Mouse (Mus musculus) layer of hippocampus, postnatal 36 days (tissue): ENCODE results near the gene Oaz2. TPM values are rescaled to one million over a fixed set of nuclear protein-coding genes. Genes with fewer than 3 reads are reported as not detected.
"Not testable (repeated sequence)": the region's sequence is repeated elsewhere in the genome, so short reads cannot be mapped to it uniquely, and the experiment has no call there.

Source experiments
- DNase-seq, 2 experiments: peaks; one replicate each; pipeline ENCODE4 v3.0.0; 2022
- total RNA-seq, 2 experiments: library from RNA; stranded (reverse); gene quantifications; 2 replicates each; pipeline ENCODE4 v1.2.3; 2021

Oaz2 gene
- total RNA-seq, result 100 to 1,000 TPM; 189 to 220 TPM

DNA sequence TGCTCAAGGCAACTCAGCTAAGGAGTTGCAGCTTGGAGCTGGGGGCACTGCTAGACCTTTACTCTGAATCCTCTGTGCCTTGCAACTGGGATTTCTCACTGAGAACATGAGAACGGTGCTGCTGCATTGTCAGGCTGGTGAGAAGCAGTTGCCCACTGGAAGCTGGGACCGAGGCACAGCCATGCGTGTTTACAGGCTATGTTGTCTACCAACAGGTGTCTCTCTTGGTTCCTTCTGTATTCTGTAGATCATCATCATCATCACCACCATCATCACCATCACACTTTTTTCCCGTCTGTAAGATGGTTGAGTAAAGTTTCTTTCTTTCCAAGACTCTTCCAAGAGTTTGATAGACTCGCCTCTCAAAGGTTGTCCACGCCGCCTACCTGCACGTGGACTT lies at the start of gene Oaz2:
Oaz2 (plus strand) TSS at position 301 of the 400 bp plus-strand sequence.
- DNase-seq, result no peak

DNA sequence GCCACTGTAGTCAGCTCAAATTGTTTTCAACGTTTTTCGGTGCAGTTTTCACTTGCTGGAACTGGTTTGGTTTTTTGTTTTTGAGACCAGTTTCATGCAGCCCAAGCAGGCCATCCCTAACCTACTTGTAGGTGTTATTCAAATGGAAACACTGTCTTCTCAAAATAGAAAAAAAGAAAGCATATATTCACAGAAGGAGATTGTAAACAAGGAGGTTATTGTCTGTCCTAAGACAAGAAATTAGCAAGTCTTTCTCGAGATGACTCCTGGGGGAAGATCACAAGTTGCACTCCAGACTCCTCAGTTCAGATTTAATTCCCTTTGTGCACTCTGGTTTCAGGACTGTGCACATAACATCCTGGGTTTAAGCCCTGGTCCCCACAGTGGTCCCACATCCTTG lies 48.5 kb upstream of the Oaz2 start:
- no peak for DNase-seq

DNA sequence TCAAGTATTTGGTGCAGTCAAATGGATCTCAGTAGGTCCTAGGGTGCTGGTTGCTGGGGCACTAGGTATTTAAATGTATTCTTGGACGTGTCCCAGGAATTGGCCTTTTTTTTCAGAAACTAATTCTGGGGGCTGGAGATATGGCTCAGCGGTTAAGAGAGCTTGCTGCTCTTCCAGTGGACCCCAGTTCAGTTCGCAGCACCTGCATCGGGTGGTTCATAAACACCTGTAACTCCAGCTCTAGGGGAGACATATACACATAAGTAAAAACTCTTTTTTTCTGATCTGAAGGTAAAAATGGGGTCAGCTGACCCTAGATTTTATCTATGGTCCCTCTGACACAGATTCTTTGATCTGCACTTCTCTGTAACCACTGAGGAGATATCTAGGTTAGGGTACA lies 46.6 kb upstream of the Oaz2 start:
- DNase-seq, result no peak

DNA sequence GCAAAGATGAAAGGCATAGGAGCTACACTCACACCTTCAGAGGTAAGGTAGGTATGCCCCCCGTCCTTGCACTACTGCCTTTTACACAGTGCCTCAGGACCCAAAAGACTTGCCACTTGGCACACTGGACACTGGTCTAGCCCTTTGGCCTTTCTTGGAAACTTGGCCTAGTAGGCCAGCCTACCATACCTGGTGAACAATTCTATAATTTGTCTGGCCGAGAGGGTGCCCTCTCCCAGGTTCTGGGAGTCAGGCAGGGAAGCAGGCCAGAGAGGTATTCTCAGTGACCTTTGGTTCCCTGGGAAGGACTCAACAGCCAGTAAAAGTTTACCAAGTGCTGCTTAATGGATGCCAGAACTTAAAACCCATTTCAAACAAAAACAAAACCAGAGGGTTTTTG lies 46.1 kb upstream of the Oaz2 start:
- DNase-seq, result no peak

DNA sequence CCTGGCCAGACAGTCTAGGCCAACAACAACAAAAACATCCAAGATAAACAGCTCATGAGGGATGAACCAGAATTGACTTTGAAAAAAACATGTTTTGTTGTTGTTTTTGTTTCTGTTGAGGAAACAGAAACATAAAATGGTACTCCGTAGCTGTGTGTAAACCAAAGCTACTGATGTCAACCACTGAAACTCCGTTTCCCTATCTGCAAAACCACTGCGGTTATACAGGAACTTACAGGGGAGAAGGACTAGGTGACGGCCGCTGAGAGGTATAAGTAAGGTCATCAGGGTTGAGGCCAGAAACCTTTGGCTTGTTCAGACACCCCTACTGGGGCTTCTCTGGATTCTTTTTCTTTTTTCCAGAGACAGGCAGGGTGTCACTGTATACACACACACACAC lies 45.0 kb upstream of the Oaz2 start:
- DNase-seq, result no peak

DNA sequence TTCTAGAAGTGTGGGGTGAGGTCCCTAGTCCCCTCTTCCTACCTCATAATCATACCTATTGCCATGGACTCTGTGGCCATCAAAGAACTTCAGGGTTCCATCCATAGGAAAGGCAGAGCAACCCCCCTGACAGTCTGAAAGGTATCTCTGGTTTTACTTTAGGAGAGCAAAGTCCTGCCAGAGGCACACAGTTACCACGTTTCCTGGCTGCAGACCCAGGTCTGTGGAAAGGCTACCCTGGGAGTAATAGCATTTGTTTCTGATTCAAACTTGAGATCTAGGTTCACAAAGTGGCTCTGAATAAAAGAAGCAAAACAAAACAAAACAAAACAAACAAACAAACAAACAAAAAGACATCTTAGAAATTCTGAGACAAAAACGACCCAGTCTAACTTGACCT lies 43.5 kb upstream of the Oaz2 start:
- DNase-seq, result no peak

DNA sequence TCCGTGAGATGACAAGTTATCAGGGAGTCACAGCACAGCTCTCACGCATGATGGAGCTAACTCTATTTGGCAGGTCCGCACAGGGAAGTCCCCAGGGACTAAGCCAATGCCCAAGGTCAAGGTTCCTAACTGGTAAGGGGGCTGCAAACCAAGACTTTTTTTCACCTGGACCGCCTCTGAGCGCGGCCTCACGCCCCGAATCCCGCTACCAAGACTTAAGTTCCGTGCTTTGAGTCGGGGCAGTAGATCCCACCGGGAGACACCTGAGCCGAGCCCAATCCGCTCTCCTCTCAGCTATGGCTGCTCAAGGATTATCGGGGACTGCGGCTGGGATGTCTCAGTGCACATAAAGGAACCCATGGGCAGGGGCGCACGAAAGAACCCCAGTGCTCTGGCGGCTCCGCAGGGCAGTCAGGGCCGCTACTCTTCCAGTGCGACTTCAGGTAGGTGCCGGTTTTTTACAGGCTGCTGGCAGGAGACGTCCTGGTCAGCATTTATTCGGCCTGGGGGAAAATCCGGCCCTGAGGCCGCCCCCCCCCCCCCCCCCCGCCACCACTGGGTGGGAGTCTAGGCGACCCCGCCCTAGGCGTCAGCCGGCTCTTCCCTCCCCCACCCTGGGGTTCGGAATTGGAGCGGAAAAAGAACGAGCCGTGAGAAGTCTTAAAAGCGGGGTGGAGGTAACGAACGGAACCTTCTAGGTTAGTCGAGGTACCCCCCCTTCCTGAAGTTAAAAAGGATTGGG lies 38.6 kb upstream of the Oaz2 start, which contains the start of gene Rbpms2:
Rbpms2 (plus strand) TSS at position 624 of the 742 bp plus-strand sequence.
- no peak for DNase-seq

DNA sequence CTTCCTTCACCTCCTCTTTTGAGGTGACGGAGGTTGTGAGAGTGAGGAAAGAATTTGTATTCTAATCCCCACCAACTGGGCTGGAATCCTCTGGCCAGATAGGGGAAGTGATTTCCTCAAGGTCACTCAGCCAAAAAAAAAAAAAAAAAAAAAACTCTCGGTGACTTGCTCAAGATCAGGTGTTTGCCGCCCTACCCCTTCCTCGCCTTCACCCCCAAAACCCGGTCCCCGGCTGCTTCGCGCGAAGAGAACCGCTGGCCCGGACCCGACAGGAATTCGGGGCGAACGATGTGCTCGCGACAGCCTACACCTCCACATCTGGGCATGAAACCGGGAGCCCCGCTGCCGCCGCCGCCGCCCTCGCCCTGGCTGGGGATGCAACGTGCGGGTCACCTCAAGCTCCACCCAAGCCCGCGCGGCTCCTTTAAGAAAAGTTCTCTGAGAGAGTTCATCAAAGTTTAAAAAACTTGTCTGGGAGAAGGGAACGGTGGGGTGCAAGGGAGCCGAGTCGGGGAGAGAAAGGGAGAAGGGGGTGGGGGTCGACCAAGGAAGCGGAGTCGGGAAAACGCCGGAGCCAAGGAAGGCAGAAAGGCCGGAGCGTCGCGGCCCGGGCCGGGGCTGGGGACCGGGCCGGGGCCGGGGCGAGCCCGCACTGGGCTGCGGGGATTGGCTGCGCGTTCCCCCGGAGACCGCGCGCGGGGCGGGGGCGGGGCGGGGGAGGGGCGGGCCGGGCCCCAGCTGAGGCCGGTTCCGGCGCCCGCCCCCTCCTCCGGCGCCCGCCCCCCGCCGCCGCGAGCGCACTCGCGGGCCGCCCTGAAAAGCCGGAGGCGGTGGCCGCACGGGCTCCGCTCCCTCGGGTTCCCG lies 37.8 kb upstream of the Oaz2 start:
- no peak for DNase-seq

DNA sequence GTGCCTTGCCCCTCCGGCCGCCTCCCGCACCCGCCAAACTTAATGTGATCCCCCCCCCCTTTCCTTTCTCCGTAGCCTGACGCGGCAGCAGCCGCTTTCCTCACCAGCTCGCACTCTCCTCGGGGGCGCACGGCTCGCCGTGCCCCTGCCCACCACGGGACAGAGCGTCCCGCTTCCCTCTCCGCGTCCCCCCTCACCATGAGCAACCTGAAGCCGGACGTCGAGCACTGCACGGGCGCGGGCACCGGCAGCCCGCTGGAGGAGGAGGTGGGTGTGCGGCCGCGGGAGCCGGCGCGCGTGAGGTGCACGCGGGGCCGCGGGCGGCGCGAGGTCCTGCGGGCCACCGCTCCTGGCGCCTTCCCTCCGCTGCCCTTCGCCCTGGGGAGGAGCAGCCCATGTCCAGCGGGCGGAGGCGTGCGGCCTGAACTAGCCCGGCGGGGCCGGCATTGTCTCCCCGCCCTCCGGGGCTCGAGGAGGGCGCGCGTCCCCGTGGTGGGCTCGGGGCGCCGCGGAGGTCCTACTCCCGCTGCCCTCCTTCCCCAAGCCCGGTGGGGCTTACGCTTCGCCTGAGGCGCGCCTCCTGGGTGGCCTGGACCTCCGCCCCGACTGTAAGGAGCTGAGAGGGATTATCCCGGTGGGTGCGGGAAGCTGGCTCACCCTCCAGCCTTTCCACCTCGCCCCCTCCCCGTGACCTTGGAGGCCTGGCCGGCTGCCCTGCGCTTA lies 37.0 kb upstream of the Oaz2 start:
- DNase-seq, result no peak

DNA sequence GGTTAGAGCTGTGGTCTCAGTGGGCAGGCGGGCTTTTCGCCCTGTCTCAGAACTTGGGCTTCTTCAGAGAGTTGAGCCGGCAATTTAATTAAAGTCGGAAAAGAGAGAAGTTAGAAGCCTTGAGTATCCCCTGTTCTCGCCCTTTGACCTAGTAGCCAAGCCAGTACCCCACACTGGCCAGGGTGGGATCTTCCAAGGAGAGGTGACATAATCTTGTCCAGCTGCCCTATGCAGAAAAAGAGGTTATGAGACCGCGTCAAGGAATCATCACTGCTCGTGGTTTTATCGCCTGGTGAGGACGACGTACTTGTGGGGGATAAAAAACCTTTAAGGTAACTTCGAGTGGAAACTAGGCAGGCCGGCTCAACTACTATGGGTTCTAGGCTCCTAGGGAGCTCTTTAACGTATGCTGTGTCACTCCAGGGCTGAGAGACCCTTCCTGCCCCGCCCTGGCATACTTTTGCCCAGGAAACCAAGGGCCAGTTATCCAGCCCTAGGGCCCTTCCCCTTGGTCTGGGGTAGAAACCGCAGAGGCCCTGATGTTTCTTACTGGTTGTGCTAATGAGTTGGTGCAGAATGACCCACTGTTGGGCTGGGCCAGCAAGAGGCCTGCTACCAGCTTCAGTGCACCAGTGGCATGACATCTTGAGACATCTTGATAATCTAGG lies 36.3 kb upstream of the Oaz2 start:
- no peak for DNase-seq

DNA sequence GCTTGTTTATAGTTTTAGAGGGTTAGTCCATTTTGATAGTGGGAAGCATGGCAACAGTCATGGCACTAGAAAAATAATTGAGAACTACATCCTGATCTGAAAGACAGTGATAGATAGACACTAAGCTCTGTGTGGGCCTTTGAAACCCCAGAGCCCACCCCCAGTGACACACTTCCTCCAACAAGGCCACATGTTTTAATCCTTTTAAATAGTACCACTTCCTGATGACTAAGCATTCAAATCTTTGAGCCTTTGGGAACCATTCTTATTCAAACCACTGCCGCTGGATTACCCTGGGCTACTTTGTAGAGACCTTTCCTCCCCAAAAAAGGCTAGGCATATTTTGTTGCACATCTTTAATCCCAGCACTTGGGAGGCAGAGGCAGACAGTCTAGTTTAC lies 32.0 kb upstream of the Oaz2 start:
- DNase-seq, result no peak

DNA sequence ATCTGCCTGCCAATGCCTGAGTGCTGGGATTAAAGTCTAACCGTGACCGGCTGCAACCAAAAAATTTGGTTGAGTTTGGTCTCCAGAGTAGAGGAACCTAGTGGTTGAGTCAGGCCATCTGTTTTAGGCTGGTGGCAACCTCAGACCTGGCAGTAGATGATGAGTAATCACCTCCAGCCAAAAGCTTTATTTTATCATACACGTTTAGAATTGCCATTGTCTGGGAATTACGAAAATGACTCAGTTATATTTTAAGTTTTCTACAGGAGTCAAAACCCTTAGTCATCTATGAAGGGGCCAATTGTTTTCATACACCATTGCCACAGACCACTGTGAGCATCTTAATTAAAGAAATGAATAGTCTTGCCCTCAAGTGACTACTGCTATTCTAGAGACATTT lies 30.9 kb upstream of the Oaz2 start:
- DNase-seq, result no peak

DNA sequence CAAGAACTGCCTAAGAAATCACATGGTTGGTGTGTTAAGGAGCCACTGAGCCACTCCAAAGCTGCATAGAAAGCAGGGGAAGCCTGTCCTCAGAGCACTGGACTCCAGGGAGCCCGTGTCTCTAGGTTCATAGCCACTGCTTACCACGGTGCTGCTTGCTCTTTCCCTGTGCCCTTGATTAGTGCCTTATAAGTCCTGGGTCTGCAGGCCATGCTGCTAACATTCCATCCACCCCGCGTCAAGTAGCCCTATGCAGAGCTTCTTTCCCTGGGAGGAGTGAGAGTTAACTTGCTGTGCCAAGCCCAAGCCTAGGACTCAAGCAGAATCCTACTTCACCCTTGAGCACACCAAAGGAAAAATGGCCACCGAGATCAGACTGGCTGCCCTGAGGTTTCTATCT lies 28.7 kb upstream of the Oaz2 start:
- DNase-seq, result no peak

DNA sequence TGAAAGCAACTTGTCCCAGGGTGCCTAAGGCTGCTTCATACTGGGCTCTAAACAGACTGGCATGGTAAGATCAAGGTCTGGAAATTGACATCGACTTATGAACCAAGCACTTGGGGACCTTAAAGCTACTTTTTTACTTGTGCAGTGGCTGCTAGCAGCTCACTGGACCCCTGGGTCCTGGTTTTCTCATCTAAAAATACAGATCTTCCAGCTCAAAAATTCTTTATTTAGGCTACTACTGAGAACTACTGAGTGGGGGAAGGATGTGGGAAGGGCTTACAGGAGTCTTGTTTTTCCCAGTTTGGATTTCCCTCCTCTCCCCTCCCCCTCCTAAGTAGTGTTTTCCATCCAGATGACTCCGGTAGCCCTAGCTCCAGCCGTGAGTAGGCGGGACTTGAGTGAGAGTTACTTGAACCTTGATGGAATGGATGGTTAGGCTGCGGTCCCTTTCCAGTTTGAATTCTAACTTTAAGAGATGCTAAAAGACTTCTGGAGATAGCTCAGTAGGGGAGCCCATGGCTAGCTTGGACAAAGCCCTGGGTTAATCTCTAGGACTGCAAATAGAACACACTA lies 26.9 kb upstream of the Oaz2 start:
- DNase-seq, result no peak

DNA sequence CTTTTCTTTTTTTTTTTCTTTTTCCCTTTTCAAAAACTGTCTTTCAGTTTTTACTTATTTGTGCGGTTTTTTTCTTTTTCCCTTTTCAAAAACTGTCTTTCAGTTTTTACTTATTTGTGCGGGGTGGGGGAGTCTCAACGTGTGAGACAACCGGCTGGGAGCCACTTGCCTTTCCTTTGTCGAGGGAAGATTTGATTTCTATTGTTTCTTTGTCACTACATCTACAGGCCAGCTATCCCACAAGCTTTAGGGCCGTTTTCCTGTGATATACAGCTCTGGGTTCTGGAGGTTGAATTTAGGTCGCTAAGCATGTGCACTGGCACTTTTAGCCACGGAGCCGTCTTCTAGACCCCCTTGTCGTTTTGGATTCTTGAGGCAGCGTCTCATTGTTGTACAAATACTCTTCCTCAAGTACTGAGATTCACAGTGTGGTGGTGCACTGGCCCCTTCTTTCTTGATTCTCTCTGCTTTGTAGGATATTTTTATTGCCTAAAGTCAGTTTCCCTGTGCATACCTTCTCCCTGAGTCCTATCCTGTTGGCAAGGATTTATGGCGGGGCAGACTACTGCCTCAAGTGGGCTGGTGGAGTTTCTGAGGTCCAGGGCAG lies 26.3 kb upstream of the Oaz2 start:
- DNase-seq, result no peak

DNA sequence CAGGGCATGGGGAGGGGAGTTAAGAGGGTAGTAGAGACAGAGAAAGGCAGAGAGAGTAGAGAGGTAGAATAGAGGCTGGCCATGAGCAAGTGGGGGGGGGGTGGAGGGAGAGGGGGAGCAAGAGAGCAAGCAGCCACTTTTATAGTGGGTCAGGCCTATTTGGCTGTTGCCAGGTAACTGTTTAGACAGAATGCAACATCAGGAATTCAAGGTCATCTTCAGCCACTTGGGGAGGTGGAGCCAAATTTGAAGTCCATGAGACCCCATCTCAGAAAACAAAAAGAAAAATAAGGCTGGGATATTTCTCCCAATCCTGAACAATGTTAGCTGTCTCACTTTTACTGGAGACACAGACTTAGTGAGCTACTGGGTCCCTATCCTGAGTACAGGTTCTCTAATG lies 25.3 kb upstream of the Oaz2 start:
- no peak for DNase-seq

DNA sequence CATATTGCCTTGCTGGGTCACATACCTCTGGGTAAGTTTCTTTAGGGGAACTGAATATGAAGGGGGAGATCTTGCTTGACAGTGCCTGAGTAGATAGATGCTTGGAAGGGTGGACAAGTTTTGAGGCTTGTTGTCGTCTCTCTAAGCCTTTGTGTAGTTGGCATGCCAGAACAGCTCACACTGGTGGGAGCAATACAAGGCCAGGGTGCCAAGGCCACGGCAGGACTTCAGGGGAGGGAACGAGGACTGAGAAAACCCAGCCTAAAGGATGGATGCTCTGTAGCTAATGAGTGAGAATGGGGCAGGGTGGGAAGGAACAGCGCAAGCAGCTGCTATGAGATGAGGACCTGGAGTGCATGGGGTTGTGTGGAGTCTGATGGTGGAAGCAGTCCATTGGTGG lies 22.8 kb upstream of the Oaz2 start:
- no peak for DNase-seq

DNA sequence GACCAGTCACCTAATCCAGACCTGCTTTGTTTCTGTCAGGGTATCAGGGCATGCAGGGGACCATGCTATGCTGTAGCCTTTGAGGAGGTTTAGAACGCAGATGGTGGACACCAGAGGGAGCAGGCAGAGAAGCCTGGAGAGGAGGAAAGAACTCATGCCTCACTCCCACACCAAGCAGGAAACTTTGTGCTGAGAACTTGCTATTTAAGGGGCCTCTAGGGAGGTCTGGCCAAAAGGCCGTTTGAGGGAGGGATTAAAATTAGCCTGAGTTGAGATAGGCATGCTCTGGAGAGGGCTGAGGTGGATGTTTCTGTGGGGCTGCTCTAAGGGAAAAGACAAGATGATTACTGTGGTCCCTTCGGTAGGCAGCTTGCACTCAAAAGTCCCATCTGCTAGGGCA lies 21.8 kb upstream of the Oaz2 start:
- DNase-seq, result no peak

DNA sequence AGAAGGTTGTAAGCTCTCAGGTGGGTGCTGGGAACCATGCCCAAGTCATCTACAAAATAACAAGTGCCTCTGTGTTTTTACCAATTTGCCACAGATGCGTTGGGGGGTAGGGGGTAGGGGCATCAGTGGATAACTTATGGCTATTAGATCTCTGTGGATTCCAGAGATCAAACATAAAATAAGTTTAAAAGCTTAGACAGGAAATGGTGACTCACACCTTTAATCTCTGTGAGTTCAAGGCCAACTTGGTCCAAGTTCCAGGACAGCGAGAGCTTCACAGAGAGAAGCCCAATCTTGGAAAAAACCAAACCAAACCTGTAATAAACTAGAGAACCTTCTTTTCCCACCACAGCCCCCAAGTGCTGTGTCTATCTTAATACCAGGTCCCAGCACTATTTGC lies 21.0 kb upstream of the Oaz2 start:
- no peak for DNase-seq

DNA sequence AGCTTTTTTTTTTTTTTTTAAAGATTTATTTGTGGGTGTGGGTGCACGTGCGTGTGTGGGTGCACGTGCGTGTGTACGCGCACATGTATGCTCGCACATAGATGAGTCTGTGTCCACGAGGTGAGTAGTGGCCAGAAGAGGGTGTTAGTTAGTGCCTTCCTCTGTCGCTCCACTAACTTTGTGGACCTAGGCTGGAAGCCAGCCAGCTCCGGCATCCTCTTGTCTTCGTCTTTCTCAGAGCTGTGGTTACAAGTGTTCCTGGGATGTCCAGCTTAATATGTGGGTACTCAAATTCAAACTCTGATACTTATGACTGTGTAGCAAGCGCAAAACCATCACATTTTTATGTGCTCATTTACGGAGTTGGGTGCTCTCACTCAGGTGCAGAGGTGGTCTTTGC lies 19.1 kb upstream of the Oaz2 start:
- DNase-seq, result no peak

DNA sequence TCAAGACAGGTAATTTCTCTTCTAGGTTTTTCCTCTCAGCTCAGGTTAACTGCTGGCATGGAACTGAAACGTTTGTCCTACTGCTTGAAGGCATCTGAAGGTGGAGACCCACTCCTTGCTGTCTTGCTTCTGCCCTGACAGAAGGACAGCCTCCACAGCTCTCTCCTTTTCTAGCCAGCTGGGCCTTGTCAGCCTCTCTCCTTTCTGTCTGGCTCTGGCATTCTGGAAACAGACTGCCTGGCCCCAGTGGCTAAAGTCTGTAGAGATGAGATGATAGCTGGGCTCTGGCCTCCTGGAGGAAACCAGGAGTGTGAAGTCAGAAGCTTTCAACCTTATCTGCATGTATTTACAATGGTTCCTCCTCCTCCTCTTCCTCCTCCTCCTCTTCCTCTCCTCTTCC lies 17.8 kb upstream of the Oaz2 start:
- DNase-seq, result no peak

DNA sequence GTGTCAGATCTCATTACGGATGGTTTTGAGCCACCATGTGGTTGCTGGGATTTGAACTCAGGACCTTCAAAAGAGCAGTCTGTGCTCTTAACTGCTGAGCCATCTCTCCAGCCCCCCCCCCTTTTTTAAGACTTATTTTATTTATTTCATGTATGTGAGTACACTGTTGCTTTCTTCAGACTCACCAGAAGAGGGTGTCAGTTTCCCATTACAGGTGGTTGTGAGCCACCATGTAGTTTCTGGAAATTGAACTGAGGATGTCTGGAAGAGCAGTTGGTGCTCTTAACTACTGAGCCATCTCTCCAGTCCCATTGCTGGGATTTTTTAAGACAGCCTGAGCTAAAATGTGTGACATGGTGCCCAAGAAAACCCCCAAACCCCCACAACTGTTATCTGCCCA lies 15.8 kb upstream of the Oaz2 start:
- not testable (repeated sequence) for DNase-seq
